In genomic region chr17:14384980-14385379, GRCm38 (mm10) we compare ENCODE assay signal across 15 mouse cellular contexts.
A peak's percentile ranks its signal among the peaks of the same experiment; 100 is the strongest.
DNase-seq lines count a peak whose midpoint lies in the region; ATAC-seq and TF ChIP-seq lines count a peak whose summit lies in the region.
"Had no signal": no experiment of that assay in that cellular context is flagged by ENCODE, and none has a peak within 500 bp of the region (broad histone marks: within the 10 kb centered on the region; RNA-seq: fewer than 3 reads in every experiment).

No protein-coding gene starts in this region.

- H3K27me3 ChIP-seq in lung, embryonic 16.5 days (ENCODE audit: control insufficient read depth, insufficient read depth, low read depth, low read length): no peaks in the 10 kb centered on the region
- peaks cover 17% of the 10 kb centered on the region for H3K27me3 ChIP-seq in heart, embryonic 16.5 days (ENCODE audit: control insufficient read depth, insufficient read depth, low read length)
- no peaks in the 10 kb centered on the region for H3K27me3 ChIP-seq in limb, embryonic 14.5 days (ENCODE audit: control insufficient read depth, insufficient read depth, low read length)
- H3K27me3 ChIP-seq: hindbrain, embryonic 13.5 days; kidney, embryonic 15.5 days had no signal

- no peaks in the 10 kb centered on the region for H3K9me3 ChIP-seq in lung, embryonic 16.5 days (ENCODE audit: control insufficient read depth, low read length)
- no peaks in the 10 kb centered on the region for H3K9me3 ChIP-seq in heart, embryonic 16.5 days (replicated peaks; ENCODE audit: control insufficient read depth, low read length)
- H3K9me3 ChIP-seq in limb, embryonic 14.5 days (ENCODE audit: control insufficient read depth, low read length): no peaks in the 10 kb centered on the region
- H3K9me3 ChIP-seq: hindbrain, embryonic 13.5 days; kidney, embryonic 15.5 days had no signal

- TF ChIP-seq POLR2A in limb, embryonic 14.5 days (IDR thresholded peaks at IDR 0.05; ENCODE audit: borderline replicate concordance, extremely low read depth, insufficient read depth, insufficient read length): no peak

- H3K36me3 ChIP-seq in lung, embryonic 16.5 days (ENCODE audit: control insufficient read depth, insufficient read depth, low read length): no peaks in the 10 kb centered on the region
- no peaks in the 10 kb centered on the region for H3K36me3 ChIP-seq in heart, embryonic 16.5 days (ENCODE audit: control insufficient read depth, insufficient read depth)
- H3K36me3 ChIP-seq in limb, embryonic 14.5 days (ENCODE audit: control insufficient read depth, insufficient read depth, low read length): no peaks in the 10 kb centered on the region
- H3K36me3 ChIP-seq: hindbrain, embryonic 13.5 days; kidney, embryonic 15.5 days had no signal

- no peak overlapping the region for H3K9ac ChIP-seq in lung, embryonic 16.5 days (ENCODE audit: low read length)
- H3K9ac ChIP-seq in heart, embryonic 16.5 days (ENCODE audit: low read length): no peak overlapping the region
- no peak overlapping the region for H3K9ac ChIP-seq in limb, embryonic 14.5 days (ENCODE audit: low read depth, low read length, severe bottlenecking)
- H3K9ac ChIP-seq: forebrain, postnatal 0 days; hindbrain, embryonic 13.5 days; kidney, embryonic 15.5 days had no signal

- 0 out of 2 replicates have a peak, but pooled peaks have one; percentile 28 for ATAC-seq in lung, embryonic 16.5 days (ENCODE audit: low read depth)
- peak; percentile 75 for ATAC-seq in heart, embryonic 16.5 days (replicated peaks; ENCODE audit: extremely low read depth, insufficient read depth, low FRiP score)
- ATAC-seq in limb, embryonic 14.5 days (ENCODE audit: low FRiP score, low read depth): peak; percentile 76; the same call in 1 of the 2 replicates
- ATAC-seq: forebrain, postnatal 0 days had no signal

- peak; percentile 44 to 51 for DNase-seq in heart, adult 18-20 months
- no peak for DNase-seq in heart, postnatal 36 days
- no peak for DNase-seq in lung, postnatal 25 days (ENCODE audit: low spot score)
- peak; percentile 60 for DNase-seq in limb, embryonic 14.5 days (ENCODE audit: low spot score)
- DNase-seq in left cerebral cortex, postnatal 4 days: no peak
- DNase-seq: adrenal gland, postnatal 25 days; cerebellum, adult 9-10 months; forebrain, postnatal 0 days; kidney, adult 11 months; kidney, postnatal 4 days had no signal

- intact Hi-C loops in heart, postnatal 36 days (cut with DNase I): loop anchor here (10.0 kb wide), 1 partner anchor 130 kb away; no protein-coding TSS in a partner anchor
- intact Hi-C loops in left cerebral cortex, postnatal 4 days (cut with DNase I): no loop called here

- H3K4me2 ChIP-seq in lung, embryonic 16.5 days (ENCODE audit: low read depth, low read length): no peak overlapping the region
- H3K4me2 ChIP-seq in heart, embryonic 16.5 days (ENCODE audit: low read depth, low read length): no peak overlapping the region
- no peak overlapping the region for H3K4me2 ChIP-seq in limb, embryonic 14.5 days (replicated peaks; ENCODE audit: low read depth, low read length, severe bottlenecking)
- H3K4me2 ChIP-seq: hindbrain, embryonic 13.5 days; kidney, embryonic 15.5 days; midbrain, embryonic 11.5 days had no signal

- 61% methylated on average over 6 of the region's 6 CpGs for WGBS in lung, embryonic 16.5 days
- WGBS in heart, embryonic 16.5 days: 45% methylated on average over 6 of the region's 6 CpGs
- WGBS in limb, embryonic 14.5 days: 65% methylated on average over 6 of the region's 6 CpGs

- no peak overlapping the region for H3K4me3 ChIP-seq in lung, embryonic 16.5 days (ENCODE audit: low read length)
- no peak overlapping the region for H3K4me3 ChIP-seq in heart, embryonic 16.5 days (ENCODE audit: low read length)
- no peak overlapping the region for H3K4me3 ChIP-seq in limb, embryonic 14.5 days (replicated peaks; ENCODE audit: low read length)
- H3K4me3 ChIP-seq: hindbrain, embryonic 13.5 days; kidney, embryonic 15.5 days had no signal

- no peak overlapping the region for H3K27ac ChIP-seq in lung, embryonic 16.5 days (ENCODE audit: low read length)
- no peak overlapping the region for H3K27ac ChIP-seq in heart, embryonic 16.5 days (ENCODE audit: low read length)
- no peak overlapping the region for H3K27ac ChIP-seq in limb, embryonic 14.5 days (replicated peaks; ENCODE audit: low read depth, low read length)
- H3K27ac ChIP-seq: hindbrain, embryonic 13.5 days; kidney, embryonic 15.5 days had no signal

- H3K4me1 ChIP-seq in lung, embryonic 16.5 days (replicated peaks; ENCODE audit: control insufficient read depth, insufficient read depth, low read length): no peaks in the 10 kb centered on the region
- peaks cover 20% of the 10 kb centered on the region for H3K4me1 ChIP-seq in heart, embryonic 16.5 days (ENCODE audit: control insufficient read depth, insufficient read depth, low read length)
- H3K4me1 ChIP-seq in limb, embryonic 14.5 days (ENCODE audit: control insufficient read depth, insufficient read depth, low read length): peaks cover 18% of the 10 kb centered on the region

Comparison
In these comparisons a context has a peak if more than half of its experiments do, and no peak if none do; other contexts are left out.
1. DNase-seq: peak in heart, adult 18-20 months (2 of 2) and limb, embryonic 14.5 days (single experiment); none in heart, postnatal 36 days (0 of 2), lung, postnatal 25 days (single experiment) and left cerebral cortex, postnatal 4 days (single experiment).
2. Peak in every context shown above with its lines, with median percentiles within 50 percentile points of each other: ATAC-seq.